Mouse (Mus musculus) T-cell, adult 2 months (primary cell): ENCODE measurements around the gene Orc3.

Experiments
- DNase-seq: peaks from one replicate; pipeline ENCODE4 v3.0.0; 2022; ENCODE audit warnings: low spot score

The Orc3 gene

DNA sequence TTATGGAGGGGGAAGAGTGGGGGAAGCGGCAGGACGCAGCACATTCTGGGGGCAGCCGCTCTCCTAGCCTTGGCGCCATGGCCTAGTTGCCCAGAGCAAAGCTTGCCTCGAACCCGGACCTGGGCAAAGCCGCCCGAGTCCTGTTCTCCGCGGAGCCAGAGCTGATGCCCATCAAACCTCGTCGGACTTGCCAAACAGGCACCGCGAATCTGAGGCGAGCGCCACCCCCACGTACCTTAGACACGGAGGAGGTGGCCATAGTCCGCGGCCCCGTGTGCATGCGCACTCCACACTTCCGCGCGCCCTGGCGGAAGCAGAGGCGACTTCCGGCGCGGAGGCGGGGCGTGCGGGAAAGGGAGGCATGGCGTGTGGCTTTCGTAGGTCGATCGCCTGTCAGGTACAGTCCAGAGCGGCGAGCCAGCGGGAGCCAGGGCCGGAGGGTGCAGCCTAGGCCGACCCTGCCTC lies at the start of gene Orc3, which contains the start of gene Rars2:
TSS of gene Orc3 (minus strand) at position 315 of the 465 bp plus-strand sequence.
TSS of gene Rars2 (plus strand) at position 328 of the 465 bp plus-strand sequence.
- DNase-seq = peak; percentile 92

DNA sequence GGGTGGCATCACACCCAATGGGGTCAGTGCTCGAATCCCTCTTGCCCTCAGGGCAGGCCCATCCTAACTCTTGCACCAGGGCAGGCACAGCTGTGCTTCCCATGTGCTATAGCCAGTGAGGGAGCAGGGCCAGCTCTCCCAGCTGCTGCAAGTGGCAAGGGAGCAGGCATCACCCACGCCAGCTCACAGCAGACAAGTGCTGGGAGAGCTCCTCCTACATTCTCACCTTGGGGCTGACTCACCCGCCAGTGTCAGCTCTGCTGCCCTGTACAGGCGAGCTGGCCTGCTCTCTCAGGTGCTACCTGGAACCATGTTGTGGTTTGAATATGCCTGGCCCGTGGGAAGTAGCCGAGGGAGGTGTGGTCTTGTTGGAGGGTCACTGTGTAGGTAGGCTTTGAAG lies 47.2 kb upstream of the Orc3 start:
- no peak for DNase-seq

- DNase-seq = no peak
Observed at GRCm38 (mm10) chr4:34661514-34661913, 46.8 kb upstream of the Orc3 start.

DNA sequence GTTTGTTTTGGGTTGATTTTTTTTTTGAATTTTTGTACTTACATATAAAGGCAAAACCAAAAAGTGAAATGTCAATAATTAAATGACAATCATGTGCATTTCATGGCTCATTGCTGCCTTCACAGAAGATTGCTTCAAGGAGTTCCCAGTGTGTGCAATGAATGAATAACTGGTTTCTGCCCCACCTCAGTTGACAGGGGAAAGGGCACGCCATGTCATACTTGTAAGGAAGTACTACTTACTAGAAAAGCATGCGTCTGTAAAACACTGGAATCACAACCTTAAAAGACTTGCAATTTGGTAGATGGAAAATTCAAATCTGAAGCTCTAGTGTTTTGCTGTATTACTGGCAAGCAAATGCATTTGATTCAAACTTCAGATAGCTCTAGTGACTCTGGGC lies 44.3 kb upstream of the Orc3 start:
- DNase-seq = no peak

- DNase-seq = no peak
Observed at GRCm38 (mm10) chr4:34656101-34656500, 41.4 kb upstream of the Orc3 start.

GRCm38 (mm10) chr4:34653179-34653578 lies 38.4 kb upstream of the Orc3 start:
- DNase-seq = no peak

DNA sequence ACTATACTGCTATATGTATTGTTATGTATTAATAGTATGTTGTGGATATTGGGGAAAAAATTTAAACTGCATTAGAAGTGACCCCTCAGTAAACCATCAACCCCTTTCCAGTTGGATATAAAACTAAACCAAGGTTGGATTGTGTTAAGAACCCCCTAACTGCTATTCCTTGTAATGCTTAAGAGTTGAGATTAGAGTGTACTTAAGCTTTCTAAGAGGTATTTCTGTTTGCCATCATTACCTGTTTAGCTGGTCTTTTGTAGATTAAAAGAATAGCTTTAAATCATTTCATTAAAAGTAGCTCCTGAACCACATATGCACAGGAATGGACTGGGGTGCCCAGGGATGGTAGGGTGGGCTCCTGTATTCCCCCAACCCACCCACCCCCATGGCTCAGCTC lies 30.0 kb upstream of the Orc3 start:
- no peak for DNase-seq

DNA sequence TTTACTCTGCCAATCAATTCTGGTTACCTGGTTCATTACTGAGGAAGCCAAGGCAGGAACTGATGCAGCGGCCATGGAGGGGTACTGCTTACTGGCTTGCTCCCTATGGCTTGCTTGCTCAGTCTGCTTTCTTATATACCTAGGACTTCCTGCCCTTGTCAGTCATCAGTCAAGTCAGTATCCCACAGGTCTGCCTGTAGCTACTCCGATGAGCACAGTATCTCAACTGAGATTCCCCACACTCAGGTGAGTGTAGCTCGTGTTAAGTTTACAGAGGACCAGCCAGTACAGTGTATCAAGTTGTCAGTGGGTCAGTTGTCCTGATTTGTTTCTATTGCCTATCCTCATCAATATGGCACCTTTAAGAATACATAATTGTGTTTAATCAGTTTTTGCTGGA lies 26.0 kb upstream of the Orc3 start:
- no peak for DNase-seq

DNA sequence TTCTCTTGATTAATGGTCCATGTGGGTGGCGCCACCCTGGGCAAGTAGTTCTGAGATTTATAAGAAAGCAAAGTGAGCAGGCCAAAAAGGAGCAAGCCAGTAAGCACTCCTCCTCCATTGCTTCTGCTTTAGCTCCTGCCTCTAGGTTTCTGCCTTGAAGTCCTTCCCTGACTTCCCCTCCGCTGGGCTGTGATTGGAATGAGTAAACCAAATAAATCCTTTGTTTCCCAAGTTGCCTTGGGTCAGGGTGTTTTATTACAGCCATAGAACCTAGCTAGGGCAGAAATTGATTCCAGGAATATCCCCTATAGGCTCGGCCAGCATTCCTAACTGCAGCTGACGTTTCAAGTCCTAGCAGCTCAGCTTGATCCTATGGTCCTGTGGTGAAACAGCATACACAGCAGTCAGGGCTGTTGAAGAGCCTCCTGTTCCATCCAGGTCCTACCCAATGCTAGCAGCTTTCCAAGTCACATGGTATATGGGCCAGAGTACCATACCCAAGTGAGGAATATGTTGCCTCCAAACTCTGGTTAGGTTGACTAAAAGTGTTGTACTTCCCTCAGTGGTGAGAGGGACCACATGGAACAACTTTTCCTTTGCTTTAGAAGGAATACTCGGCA lies 25.1 kb upstream of the Orc3 start:
- DNase-seq = no peak

GRCm38 (mm10) chr4:34637851-34638250 lies 23.1 kb upstream of the Orc3 start:
- DNase-seq = no peak

DNA sequence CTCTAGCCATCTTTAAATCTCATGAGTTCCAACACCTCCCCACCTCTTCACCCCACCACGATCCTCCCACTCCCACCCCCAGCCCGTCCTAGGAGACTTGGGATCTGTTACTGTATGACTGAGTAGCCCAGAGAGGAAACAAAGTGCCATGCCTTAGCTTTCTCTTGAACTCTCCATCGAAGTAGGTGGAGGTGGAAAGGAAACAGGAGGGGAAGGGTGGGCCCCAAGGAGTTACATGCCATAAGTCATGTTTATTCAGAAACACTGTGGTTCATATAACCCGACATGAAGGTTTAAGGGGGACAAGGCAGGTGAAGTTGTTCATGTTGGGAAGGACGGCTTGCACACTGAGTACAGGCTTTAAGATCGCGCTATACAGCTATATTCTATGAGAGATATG lies 22.6 kb upstream of the Orc3 start:
- DNase-seq = no peak

- DNase-seq = no peak
Observed at GRCm38 (mm10) chr4:34636036-34636435, 21.3 kb upstream of the Orc3 start.

DNA sequence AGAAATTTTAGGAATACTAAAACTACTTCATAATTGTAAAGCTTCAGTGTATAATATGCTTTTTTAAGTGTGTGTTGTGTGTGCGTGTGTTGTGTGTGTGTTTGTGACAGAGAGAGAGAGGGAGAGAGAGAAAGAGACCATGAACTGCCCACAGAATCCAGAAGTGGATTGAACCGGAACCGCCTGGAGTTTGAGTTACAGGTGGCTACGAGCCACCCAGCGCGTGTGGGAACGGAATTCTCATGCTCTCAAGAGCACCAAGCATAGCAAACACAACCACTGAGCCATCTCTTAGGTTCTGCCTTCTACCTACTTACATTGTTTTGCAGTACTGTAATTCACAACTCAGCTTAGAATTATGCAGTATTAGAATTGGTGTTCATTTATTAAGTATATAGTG lies 19.4 kb upstream of the Orc3 start:
- DNase-seq = no peak

DNA sequence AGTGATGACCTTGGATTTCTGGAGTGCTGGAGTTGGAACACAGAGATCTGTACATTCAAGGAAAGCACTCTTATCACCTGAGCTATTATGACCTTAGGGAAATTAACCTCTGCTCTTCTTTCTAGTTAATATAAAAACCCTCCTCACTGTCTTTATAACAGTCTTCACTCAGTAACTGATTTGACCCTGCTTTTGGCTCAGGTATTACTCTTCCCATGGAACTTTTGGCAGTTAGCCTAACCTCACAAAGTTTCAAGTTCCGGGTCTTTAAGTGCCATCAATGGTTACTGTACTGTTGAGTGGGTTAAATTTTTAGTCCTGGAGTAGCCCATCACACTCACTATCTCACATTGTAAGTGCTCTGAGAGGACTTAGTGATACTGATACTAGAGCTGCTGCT lies 15.2 kb upstream of the Orc3 start:
- no peak for DNase-seq

DNA sequence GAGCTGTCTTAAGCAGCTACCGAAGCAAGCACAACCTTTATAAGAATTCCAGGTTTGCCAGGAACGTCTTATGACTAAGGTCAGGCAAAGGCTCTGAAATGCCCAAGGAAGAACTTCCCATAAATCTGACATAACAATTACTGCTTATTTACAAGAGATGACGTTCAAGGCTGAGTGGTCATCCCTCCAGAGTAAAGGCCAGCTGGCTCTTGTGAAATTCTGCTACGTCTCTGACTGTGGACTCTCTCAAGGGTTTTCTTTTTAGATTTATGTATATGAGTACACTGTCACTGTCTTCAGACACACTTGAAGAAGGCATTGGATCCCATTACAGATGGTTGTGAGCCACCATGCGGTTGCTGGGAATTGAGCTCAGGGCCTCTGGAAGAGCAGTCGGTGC lies 11.7 kb upstream of the Orc3 start:
- DNase-seq = no peak

- DNase-seq = no peak
Observed at GRCm38 (mm10) chr4:34625556-34625955, 10.8 kb upstream of the Orc3 start.

GRCm38 (mm10) chr4:34616146-34616545 lies 1.4 kb upstream of the Orc3 start:
- no peak for DNase-seq

DNA sequence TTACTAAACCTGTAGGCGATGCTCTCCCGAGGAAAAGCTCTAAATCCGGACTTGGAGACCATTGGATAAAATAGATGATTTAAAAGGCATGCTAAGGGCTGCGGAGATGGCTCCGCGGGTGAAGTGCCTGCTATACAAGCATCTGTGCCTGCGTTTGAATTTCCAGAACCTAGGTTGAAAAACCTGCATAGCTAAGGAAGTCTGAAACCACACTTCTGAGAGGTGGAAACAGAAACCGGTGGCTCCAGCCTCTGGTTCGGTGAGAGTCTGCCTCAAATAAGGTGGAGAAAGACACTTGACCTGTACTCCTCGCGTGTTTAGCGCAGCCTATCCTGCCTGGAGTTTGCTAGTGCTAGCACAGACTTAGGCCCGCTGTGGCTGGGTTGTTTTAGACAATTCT lies 559 bp upstream of the Orc3 start:
- peak; percentile 8 for DNase-seq

GRCm38 (mm10) chr4:34613571-34614145 lies 1.1 kb downstream of the Orc3 start:
- DNase-seq = no peak

- no peak for DNase-seq
Observed at GRCm38 (mm10) chr4:34606658-34607057, 8.1 kb downstream of the Orc3 start.

DNA sequence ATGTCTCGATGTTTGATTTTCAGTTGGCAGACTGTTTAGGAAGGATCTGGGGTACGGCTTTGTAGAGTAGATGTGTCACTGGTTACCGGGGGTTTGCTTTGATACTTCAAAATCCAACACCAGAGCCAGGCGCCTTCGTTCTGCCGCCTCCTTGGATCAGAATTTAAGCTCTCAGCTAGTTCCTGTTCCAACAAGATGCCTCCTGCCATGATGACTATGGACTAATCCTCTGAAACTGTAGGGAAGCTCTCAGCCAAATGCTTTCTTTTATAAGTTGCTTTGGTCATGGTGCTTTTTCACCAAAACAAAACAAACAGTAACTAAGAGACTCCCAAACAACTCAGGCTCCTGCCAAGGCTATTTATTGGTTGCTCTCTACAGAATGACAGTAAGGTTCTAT lies 11.6 kb downstream of the Orc3 start:
- DNase-seq = no peak

GRCm38 (mm10) chr4:34584871-34585607 lies 29.7 kb downstream of the Orc3 start:
- DNase-seq = no peak

- DNase-seq = no peak
Observed at GRCm38 (mm10) chr4:34583427-34583826, 31.3 kb downstream of the Orc3 start.
